Mouse (Mus musculus): Measurements from ENCODE around the gene Atp11b.

The Atp11b gene

GRCm38 (mm10) chr3:35753825-35754767, at the start of gene Atp11b:
Gene Atp11b (plus strand): TSS chr3:35754106.
- in situ Hi-C loops (cut with MboI; ENCODE audit: unreplicated experiment in 2 of 2): no loop called here

- in situ Hi-C loops (cut with MboI; ENCODE audit: unreplicated experiment in 2 of 2): no loop called here
Observed at GRCm38 (mm10) chr3:35704328-35704613, 49.6 kb upstream of the Atp11b start.

- in situ Hi-C loops (cut with MboI; ENCODE audit: unreplicated experiment in 2 of 2): no loop called here
Observed at GRCm38 (mm10) chr3:35719531-35720205, 34.2 kb upstream of the Atp11b start.

GRCm38 (mm10) chr3:35720801-35721200, 33.1 kb upstream of the Atp11b start:
- in situ Hi-C loops (cut with MboI; ENCODE audit: unreplicated experiment in 2 of 2): no loop called here

GRCm38 (mm10) chr3:35721818-35722446, 32.0 kb upstream of the Atp11b start:
- in situ Hi-C loops (cut with MboI; ENCODE audit: unreplicated experiment in 2 of 2): no loop called here

- in situ Hi-C loops (cut with MboI; ENCODE audit: unreplicated experiment in 2 of 2): no loop called here
Observed at GRCm38 (mm10) chr3:35722811-35723210, 31.1 kb upstream of the Atp11b start.

GRCm38 (mm10) chr3:35723586-35724322, 30.2 kb upstream of the Atp11b start:
- in situ Hi-C loops (cut with MboI; ENCODE audit: unreplicated experiment in 2 of 2): no loop called here

GRCm38 (mm10) chr3:35725096-35725495, 28.8 kb upstream of the Atp11b start:
- in situ Hi-C loops (cut with MboI; ENCODE audit: unreplicated experiment in 2 of 2): no loop called here

- in situ Hi-C loops (cut with MboI; ENCODE audit: unreplicated experiment in 2 of 2): no loop called here
Observed at GRCm38 (mm10) chr3:35726936-35727335, 27.0 kb upstream of the Atp11b start.

GRCm38 (mm10) chr3:35729490-35729889, 24.4 kb upstream of the Atp11b start:
- in situ Hi-C loops (cut with MboI; ENCODE audit: unreplicated experiment in 2 of 2): no loop called here

GRCm38 (mm10) chr3:35731981-35732777, 21.7 kb upstream of the Atp11b start:
- in situ Hi-C loops (cut with MboI; ENCODE audit: unreplicated experiment in 2 of 2): no loop called here

GRCm38 (mm10) chr3:35732778-35733147, 21.1 kb upstream of the Atp11b start:
- in situ Hi-C loops (cut with MboI; ENCODE audit: unreplicated experiment in 2 of 2): no loop called here

GRCm38 (mm10) chr3:35734509-35734908, 19.4 kb upstream of the Atp11b start:
- in situ Hi-C loops (cut with MboI; ENCODE audit: unreplicated experiment in 2 of 2): no loop called here

GRCm38 (mm10) chr3:35738071-35738470, 15.8 kb upstream of the Atp11b start:
- in situ Hi-C loops (cut with MboI; ENCODE audit: unreplicated experiment in 2 of 2): no loop called here

GRCm38 (mm10) chr3:35745010-35745409, 8.9 kb upstream of the Atp11b start:
- in situ Hi-C loops (cut with MboI; ENCODE audit: unreplicated experiment in 2 of 2): loop anchor here in 1 of 2 experiments (5.0 kb wide), 1 partner anchor 227 kb away; no protein-coding TSS in a partner anchor

- in situ Hi-C loops (cut with MboI; ENCODE audit: unreplicated experiment in 2 of 2): loop anchor here in 1 of 2 experiments (5.0 kb wide), 1 partner anchor 225 kb away; no protein-coding TSS in a partner anchor
Observed at GRCm38 (mm10) chr3:35746840-35747456, 7.0 kb upstream of the Atp11b start.

GRCm38 (mm10) chr3:35750286-35750685, 3.6 kb upstream of the Atp11b start:
- in situ Hi-C loops (cut with MboI; ENCODE audit: unreplicated experiment in 2 of 2): no loop called here

- in situ Hi-C loops (cut with MboI; ENCODE audit: unreplicated experiment in 2 of 2): no loop called here
Observed at GRCm38 (mm10) chr3:35751724-35752123, 2.2 kb upstream of the Atp11b start.

- in situ Hi-C loops (cut with MboI; ENCODE audit: unreplicated experiment in 2 of 2): no loop called here
Observed at GRCm38 (mm10) chr3:35762735-35763134, 8.8 kb downstream of the Atp11b start.

All from v-Abl transformed pro-B cells (cell line).